Mouse (Mus musculus) adrenal gland, postnatal 25 days (tissue): ENCODE measurements around the gene Insyn1. TPM values are rescaled to one million over a fixed set of nuclear protein-coding genes. Genes with fewer than 3 reads are reported as not detected.
A peak's percentile ranks its signal among the peaks of the same experiment; 100 is the strongest.

Experiments used
- DNase-seq: peaks from one replicate; pipeline ENCODE4 v3.0.0; 2021; ENCODE audit warnings: mixed read lengths
- total RNA-seq: library from RNA; stranded (reverse); gene quantifications from 2 replicates; pipeline ENCODE4 v1.2.3, GENCODE M21; 2021

The Insyn1 gene
- total RNA-seq, 1 experiment from 2014 or later, result 8.0 TPM

- no peak for DNase-seq
These were observed 46.4 kb downstream of the Insyn1 start for GRCm38 (mm10) chr9:58534766-58535165.

DNA sequence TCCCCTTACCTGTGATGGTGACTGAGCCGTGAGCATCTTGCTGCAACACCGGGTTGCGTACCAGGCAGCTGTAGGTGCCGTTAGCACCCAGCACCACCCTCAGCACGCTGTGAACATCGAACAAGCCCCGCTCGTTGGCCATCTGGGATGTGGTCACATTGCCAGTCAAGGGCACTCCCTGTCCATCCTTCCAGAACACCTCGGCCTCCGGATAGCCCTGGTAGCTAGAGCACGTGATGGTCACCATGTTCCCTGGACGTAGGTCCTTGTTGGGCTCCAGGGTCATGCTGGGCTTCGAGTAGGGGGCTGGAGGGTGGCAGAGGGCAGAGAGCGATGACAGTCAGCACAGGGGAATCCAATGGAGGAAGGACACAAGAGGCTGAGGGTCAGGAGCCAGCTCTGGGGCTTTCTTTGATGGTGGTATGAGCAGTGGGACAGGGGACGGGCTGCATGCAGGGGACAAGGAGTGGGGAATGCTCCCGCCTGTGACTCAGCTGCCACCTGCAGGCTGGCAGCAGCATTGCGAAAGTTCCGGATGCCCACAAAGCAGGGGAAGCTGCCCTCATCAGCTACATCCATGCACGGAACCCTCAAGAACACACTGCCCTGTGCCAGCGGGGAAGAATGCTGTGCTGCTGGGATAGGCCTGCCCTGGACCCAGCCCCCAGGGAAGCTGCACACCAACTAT is 47.2 kb downstream of the Insyn1 start:
- no peak for DNase-seq

- DNase-seq, result no peak
These were observed 49.4 kb downstream of the Insyn1 start for GRCm38 (mm10) chr9:58537774-58538173.

DNA sequence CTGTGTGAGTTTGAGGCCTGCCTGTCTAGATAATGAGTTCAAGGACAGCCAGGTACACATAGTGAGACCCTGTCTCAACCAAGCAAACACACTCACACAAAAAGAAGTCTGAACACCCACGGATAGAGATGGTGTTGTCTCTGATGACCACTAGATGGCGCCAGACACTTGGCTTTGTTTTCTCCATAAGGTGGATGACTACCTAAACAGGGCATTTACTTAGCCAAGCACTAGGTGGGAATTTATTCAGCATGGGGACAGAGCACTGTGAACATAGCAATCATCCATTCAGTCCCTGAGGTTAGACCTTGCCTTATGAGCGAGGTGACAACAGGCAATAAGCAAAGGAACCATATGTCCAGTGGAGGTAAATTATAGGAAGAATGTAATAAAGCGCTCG is 51.5 kb downstream of the Insyn1 start:
- DNase-seq, result peak; percentile 34

GRCm38 (mm10) chr9:58541895-58542338 is 53.5 kb downstream of the Insyn1 start:
- peak; percentile 87 for DNase-seq

- DNase-seq, result no peak
These were observed 56.5 kb downstream of the Insyn1 start for GRCm38 (mm10) chr9:58544879-58545324.

DNA sequence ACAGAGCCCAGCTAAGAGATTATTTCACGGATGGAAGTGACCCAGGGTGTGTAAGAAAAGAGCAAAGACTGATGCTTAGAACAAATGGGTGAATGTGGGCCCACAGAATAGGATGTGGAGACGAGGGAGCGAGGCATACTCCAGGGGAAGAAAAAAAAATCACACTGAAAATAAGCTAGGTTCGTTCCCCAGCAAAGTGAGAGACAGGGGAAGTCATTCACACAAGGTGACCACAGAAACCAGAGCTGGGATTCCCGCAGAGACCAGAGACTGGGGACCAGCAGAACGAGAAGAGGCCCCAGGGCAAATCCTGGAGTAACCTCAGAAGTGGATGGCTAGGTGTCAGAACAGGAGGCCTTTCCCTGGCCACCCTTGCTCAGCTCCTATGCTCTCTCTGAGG is 57.0 kb downstream of the Insyn1 start:
- DNase-seq, result no peak

GRCm38 (mm10) chr9:58546630-58547360 is 58.4 kb downstream of the Insyn1 start:
- peak; percentile 38 for DNase-seq

DNA sequence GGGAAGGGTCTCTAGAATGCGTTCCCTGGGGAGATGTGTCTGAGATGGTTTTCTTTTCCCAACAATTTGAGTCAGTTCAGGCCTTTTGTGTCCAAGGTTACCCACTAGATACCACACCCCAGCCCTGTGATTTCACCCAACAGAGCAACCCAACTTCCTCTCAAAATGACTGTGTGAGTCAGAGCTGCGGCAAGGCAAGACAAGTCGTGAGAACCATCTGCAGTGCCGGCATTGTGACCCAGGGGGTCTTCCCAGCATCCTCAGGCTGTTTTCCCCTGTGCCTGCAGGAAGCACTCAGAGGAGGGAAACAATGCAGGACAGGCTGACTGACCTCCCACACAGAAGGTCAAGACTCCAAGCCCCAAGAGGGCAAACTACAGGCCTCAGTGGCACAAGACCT is 60.5 kb downstream of the Insyn1 start:
- no peak for DNase-seq

Other genes starting within 250 kb of the Insyn1 start
- 23.6 and 35.1 TPM in 2 replicates for gene Pml, start 238.8 kb upstream of the Insyn1 start, total RNA-seq
- gene Stoml1, start 235.4 kb upstream of the Insyn1 start, total RNA-seq, result 18.2 and 29.6 TPM in 2 replicates
- gene Loxl1, start 175.4 kb upstream of the Insyn1 start, total RNA-seq, result 15.1 and 15.8 TPM in 2 replicates
- gene Tbc1d21, start 118.1 kb upstream of the Insyn1 start, total RNA-seq, result not detected in 2 replicates
- gene Cd276, start 66.8 kb downstream of the Insyn1 start, total RNA-seq, result 13.6 and 18.3 TPM in 2 replicates
- 151 and 177 TPM in 2 replicates for gene Nptn, start 93.6 kb downstream of the Insyn1 start, total RNA-seq